Mouse (Mus musculus): ENCODE measurements around the gene Olfr554. TPM values are rescaled to one million over a fixed set of nuclear protein-coding genes. Genes with fewer than 3 reads are reported as not detected.
"Not testable (repeated sequence)": the region's sequence is repeated elsewhere in the genome, so short reads cannot be mapped to it uniquely, and the experiment has no call there.

Gene Olfr554
- not detected for total RNA-seq (2021)
- long read RNA-seq, experiment 1, result 0 reads
- long read RNA-seq, experiment 2, result 0 reads

DNA sequence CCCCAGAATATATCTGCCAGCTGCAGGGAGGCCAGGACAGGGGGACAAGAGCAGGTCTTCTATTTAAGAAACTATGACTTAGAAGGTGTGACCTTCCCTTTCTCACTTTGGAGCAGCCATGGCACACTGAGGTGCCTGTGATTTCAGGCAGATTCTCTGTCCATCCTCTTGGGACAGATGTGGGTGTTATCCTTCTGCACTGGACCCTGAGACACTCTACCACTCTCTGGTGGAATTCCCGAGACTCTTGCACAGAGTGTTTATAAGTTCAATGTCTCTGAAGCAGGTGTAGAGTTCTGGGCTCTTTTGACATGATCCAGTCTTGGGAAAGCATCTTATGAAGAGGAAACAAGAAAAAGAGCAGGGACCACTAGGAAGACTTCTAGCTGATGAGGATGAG is at the start of gene Olfr554:
Olfr554 (plus strand) TSS at position 301 of the 400 bp plus-strand sequence.
- DNase-seq, result no peak

DNA sequence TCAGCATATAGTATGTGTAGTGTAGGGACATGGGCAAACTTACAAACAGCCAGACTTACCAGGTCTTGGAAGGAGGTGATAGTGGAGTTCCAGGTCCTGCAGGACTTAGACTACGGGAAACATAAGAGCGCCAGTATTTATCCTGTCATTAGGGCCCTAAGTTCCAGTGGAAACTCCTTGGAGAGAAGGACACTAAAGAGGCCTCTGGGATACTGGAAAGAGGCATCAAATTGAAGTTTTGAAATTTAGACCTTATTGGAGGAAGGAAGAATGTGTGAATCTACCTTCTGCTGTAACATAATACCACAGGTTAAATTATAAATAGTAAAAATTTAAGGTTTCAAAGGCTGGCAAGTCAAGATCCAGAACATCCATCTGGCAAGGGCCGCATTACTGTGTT is 46.4 kb upstream of the Olfr554 start, which contains the start of gene Olfr551:
Olfr551 (minus strand) TSS at position 101 of the 400 bp plus-strand sequence.
- no peak for DNase-seq

DNA sequence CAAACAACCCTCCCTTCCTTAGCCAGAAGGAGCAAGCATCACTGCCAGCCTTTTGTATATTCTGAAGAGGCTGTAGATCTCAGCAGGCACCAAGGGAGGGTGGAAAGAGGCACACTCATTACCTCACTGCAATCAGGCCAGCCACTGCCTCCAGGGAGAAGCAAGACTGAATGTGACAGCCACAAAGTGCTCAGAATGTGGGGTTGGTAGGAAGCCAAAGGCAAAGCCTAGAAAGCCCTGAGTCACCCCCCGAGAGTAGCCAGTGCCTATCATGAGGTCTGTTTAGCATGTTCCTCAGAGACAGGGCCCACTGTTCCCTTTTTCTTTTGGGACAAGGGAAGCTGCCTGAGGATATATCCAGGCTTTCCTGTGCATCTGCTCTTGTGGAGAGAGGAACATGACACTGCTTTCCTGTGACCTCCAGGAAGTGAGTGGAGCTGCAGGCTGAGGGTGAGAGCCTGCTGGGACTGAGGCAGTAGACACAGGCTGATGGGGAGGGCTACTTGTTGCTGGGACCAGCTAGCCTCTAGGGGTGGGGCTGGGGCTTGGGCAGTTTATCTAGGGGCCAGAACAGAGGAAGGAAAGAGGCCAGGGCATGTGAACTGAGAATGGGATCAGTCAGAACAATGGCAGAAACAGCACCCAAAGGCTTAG is 40.7 kb upstream of the Olfr554 start, which contains the start of gene Olfr552:
Olfr552 (plus strand) TSS at position 393 of the 654 bp plus-strand sequence.
- DNase-seq, result no peak

DNA sequence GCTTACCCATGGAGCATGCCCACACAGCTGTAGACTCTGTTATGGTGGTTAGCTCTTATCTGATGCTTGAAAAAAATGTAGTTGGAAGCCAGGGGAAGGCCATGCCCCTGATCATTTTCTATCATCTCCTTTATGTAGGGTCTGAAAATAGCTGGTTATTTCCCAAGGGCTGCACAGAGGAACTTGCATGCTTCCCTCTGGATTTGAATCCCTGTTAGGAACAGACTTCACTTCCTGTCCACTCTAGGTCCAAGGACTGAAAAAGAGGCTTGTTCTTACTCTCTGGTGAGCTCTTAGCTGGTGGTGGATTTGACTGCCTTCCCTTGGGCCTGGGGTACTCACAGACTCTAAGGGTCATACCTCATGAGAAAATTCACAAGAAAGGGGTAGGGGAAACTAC is 20.1 kb upstream of the Olfr554 start, which contains the start of gene Olfr553:
Olfr553 (minus strand) TSS at position 101 of the 400 bp plus-strand sequence.
- no peak for DNase-seq

DNA sequence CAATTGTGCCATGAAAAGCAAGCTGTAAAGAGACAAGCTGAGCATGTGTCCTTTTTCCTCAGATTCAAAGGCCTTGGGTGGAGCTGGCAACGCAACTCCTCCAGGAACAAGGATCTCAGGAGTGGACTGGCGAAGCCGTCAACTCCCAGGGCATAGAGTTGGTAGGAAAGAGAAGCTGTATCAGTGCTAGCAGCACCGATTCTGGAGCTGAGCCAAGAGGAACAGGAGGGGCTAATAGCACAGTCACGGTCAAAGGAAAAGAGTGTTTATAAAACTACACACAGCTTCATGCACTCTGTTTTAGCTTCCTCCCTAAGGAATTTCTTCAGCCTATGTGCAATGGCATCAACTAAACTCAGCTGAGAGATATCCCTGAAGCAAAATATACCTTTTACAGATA is 18.6 kb upstream of the Olfr554 start:
- DNase-seq, result peak; percentile 36 to 43

DNA sequence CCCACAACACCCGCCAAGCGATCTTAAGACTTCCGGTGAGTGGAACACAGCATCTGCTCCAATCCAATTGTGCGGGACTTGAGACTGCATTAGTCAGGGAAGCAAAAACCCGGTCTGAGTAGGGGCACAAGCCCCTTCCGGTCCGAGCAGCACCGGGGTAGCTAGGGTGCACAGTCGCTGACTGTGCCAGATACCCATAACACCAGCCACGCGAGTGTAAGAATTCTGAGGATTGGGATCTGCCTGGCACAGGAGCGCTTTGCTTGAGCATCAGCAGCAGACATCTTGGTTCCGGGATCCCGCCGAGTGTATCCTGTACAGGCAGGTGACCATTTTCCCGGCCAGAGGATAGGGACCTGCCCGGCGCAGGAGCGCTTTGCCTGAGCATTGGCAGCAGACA is 17.9 kb upstream of the Olfr554 start:
- not testable (repeated sequence) for DNase-seq

DNA sequence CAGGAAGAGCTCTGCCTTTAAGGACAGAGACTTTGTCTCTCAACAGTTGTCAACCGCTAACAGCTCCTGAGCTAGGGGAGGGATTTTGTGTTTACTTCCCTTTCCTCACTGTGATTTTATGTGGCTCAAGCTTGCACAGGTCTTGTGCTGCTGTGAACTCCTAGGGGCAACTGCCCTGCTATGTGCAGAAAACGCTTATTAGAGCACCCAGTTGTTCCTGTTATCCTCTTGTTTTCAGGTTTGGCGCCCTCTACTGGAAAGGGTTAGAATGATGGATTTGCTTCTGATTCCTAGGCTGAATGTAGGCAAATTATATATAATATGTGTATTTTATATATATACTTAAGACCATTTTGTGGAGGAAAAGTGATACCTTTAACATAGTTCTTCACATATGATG is 1.6 kb upstream of the Olfr554 start:
- peak; percentile 39 to 76 for DNase-seq

DNA sequence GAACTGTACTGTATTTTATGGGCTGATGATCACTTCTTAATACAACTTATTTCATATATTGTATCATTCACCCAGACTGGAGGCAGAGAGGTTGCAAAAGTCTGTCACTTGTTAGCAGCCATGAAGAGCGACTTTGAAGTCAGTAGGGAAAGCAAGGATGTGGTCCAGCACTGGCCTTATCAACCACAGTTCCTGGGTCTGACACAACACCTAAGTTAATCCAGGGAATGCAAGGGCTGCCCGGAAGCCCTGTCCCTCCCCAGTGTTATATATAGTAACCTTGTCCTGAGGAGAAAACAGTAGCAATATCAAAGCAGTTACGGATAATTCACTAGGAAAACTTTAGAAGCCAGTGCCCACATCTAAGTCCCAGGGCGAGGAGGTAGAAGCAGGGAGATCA is 6.7 kb downstream of the Olfr554 start:
- DNase-seq, result peak; percentile 8 to 16

DNA sequence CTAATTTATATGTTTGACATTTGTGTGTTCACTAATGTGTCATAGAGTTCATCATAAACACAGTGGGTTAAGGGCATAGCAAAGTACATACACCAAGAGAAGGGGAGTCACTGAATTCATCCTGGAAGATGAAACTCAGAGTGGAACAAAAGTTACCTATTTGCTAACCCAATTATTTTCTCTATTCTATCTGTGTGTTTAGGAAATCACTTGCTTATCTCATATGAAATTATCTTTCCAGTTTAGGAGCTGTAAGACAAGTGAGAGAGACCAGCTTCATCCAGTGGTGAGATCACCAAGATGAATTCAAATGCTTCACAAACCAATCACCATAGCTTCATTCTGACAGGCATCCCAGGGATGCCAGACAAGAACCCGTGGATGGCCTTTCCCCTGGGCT is 20.3 kb downstream of the Olfr554 start, which contains the start of gene Olfr555:
Olfr555 (plus strand) TSS at position 301 of the 400 bp plus-strand sequence.
- DNase-seq, result no peak

DNA sequence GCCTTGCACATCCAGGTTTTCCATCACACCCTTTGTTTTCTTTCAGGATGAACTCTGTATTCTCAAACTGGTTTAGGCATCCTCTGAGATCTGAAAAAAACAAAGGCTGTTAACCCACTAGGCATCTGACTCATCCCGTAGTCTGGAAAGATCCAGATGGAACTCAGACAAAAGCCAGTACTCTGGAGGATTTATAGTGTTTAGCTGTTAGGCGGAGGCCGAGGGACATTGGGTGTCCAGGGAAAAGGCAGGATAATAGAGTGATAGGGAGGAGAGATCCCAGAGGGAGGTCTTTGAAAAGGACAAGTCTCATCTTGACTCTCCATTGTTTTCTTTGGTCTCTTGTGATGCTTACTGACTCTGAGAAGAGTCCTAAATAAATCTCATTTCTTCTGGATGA is 26.4 kb downstream of the Olfr554 start, which contains the start of gene Olfr556:
Olfr556 (plus strand) TSS at position 301 of the 400 bp plus-strand sequence.
- no peak for DNase-seq

DNA sequence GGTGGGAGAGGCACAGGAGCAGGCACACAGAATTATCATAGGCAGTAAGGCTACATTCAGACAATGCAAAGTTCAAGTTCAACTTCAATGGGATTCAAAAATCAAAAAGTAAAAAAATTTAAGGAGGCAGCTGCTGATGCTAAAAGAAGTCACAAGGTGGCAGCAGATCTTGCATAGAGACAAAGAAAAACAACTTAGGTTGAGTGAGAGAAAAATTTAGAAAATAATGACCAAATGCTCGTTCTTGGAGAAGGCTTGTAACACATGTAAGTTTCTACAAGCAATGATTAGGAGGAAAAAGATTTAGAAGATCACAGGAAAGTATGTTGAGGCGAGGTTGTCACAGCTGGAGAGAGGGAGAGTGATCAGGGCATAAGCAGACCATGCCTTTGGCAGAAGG is 27.1 kb downstream of the Olfr554 start:
- no peak for DNase-seq

DNA sequence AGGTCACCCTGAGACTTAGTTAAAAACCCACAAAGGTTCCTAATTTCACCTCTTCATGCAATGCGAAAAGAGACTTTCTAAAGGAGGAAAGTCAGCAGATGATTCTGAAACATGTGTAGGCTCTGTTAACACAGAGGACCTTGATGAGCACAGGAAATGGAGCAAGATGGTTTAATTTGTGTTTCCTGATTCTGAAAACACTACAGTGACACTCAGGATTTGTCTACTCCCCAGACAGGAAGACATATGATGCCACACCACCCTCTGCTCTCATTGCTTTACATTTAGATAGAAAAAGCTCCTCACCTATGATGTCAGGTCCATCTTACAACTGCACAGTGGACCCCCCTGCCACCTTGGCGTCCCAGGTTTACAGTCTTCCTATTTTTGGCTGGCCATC is 38.0 kb downstream of the Olfr554 start:
- no peak for DNase-seq

DNA sequence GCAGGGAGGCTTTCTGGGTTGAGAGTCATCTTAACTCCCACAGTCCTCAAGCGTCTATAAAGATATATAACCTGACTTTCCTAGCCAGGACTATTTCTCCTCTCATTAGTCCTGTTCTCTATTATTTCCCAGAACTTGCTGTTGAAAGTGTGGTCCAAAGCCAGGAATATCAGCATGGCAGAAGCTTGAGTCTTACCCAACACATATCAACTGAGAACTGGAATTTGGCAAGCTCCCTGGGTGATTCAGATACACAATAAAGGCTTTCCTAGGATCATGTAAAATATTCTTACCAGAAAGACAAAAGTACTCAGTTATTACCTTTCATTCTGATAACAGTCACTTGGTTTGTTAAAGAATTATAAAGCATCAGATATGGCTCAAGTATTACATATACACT is 43.7 kb downstream of the Olfr554 start:
- DNase-seq, result peak in 1 of 2 experiments; percentile 15

DNA sequence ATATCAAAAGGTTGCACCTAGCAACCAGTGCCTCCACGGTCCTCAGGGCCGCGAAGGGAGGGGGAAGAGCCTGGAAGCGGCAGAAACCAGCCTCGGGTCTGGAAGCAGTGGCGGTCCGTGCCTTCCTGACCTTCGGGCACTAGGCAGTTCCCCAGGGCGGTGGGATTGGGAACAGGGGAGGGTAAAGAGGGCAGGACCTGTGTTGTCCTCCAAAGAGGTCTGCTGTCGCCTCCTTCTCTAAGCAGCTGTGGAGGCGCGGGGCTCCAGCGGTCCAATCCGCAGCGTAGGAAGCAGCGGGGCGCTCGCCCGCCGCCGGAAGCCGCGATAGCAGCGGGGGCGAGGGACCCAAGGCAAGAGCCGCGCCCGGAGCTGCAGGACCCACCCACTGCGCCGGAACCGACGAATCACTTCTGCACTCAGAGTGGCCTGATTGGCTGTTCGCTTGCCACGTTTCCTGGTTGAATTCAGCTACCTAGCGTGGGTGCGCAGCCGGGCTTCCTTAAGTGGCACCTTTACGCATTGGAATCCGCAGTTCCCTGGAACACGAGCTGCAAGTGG is 48.8 kb downstream of the Olfr554 start, which contains the start of gene Trim68:
Trim68 (minus strand) TSS at position 384 of the 558 bp plus-strand sequence.
- peak; percentile 90 to 95 for DNase-seq

Other genes starting within 250 kb of the Olfr554 start
- gene Rrm1, start 196.7 kb upstream of the Olfr554 start, total RNA-seq (2021), result 10 to 100 TPM in 1 of 2 experiments, 1 to 10 TPM in 1; 9.5 to 10.1 TPM
- gene Olfr543, start 156.8 kb upstream of the Olfr554 start, total RNA-seq (2021), result not detected
- not detected for gene Olfr544, start 150.1 kb upstream of the Olfr554 start, total RNA-seq (2021)
- not detected for gene Olfr545, start 138.9 kb upstream of the Olfr554 start, total RNA-seq (2021)
- gene Olfr547, start 103.7 kb upstream of the Olfr554 start, total RNA-seq (2021), result not detected
- gene Olfr548-ps1, start 97.5 kb upstream of the Olfr554 start, total RNA-seq (2021), result not detected
- not detected for gene Olfr549, start 88.6 kb upstream of the Olfr554 start, total RNA-seq (2021)
- 1 to 10 TPM; 5.3 TPM for gene Trim21, start 72.9 kb upstream of the Olfr554 start, total RNA-seq (2021)
- under 1 TPM; 0.05 to 0.18 TPM for gene Olfr550, start 67.0 kb upstream of the Olfr554 start, total RNA-seq (2021)
- gene Olfr551, start 46.5 kb upstream of the Olfr554 start, total RNA-seq (2021), result not detected
- under 1 TPM; 0.10 to 0.23 TPM for gene Olfr552, start 40.7 kb upstream of the Olfr554 start, total RNA-seq (2021)
- gene Olfr553, start 20.2 kb upstream of the Olfr554 start, total RNA-seq (2021), result not detected
- not detected for gene Olfr555, start 20.4 kb downstream of the Olfr554 start, total RNA-seq (2021)
- gene Olfr556, start 26.5 kb downstream of the Olfr554 start, total RNA-seq (2021), result not detected
- 1 to 10 TPM; 6.7 to 8.5 TPM for gene Trim68, start 48.9 kb downstream of the Olfr554 start, total RNA-seq (2021)
- gene Olfr557, start 57.5 kb downstream of the Olfr554 start, total RNA-seq (2021), result not detected
- 1 to 10 TPM; 2.3 TPM for gene Olfr558, start 63.8 kb downstream of the Olfr554 start, total RNA-seq (2021)
- not detected for gene Olfr33, start 80.6 kb downstream of the Olfr554 start, total RNA-seq (2021)
- gene Olfr559, start 89.1 kb downstream of the Olfr554 start, total RNA-seq (2021), result not detected
- not detected for gene Olfr560, start 120.9 kb downstream of the Olfr554 start, total RNA-seq (2021)
- under 1 TPM; 0.49 to 0.60 TPM for gene Olfr78, start 121.0 kb downstream of the Olfr554 start, total RNA-seq (2021)
- gene Olfr561, start 132.8 kb downstream of the Olfr554 start, total RNA-seq (2021), result not detected
- not detected for gene Olfr564, start 165.0 kb downstream of the Olfr554 start, total RNA-seq (2021)
- gene Olfr566, start 220.3 kb downstream of the Olfr554 start, total RNA-seq (2021), result not detected
- gene Olfr568, start 238.7 kb downstream of the Olfr554 start, total RNA-seq (2021), result not detected